Mouse (Mus musculus): ENCODE measurements around the gene Cfap65. TPM values are rescaled to one million over a fixed set of nuclear protein-coding genes. Genes with fewer than 3 reads are reported as not detected.
A peak's percentile ranks its signal among the peaks of the same experiment; 100 is the strongest.

Cfap65 gene
- polyA plus RNA-seq, 1 experiment from 2014 or later: 0.27 TPM

MicroRNAs encoded within 50 kb of the gene (microRNA counts, 519-probe panel; counts per million panel counts)
- 3,979 counts per million, percentile 60 among the panel's probes with 10 or more counts for microRNA mmu-miR-375

Small RNAs within 50 kb of the gene (microRNA-seq; reads per million reads assigned to microRNA genes)
- gene Mir375: 4,476 reads per million, percentile 90 among the genes with 10 or more reads in this experiment

Other genes starting within 250 kb of the Cfap65 start
- 6.4 and 8.9 TPM in 2 replicates for gene Cyp27a1, start 222.0 kb downstream of the Cfap65 start, polyA plus RNA-seq (2014; fragmentation: Nextera tagmentation; extraction: Ambion mirVana)
- gene Prkag3, start 186.4 kb downstream of the Cfap65 start, polyA plus RNA-seq (2014; fragmentation: Nextera tagmentation; extraction: Ambion mirVana): 0.09 TPM in 2 replicates
- gene Wnt6, start 163.7 kb downstream of the Cfap65 start, polyA plus RNA-seq (2014; fragmentation: Nextera tagmentation; extraction: Ambion mirVana): 0.22 and 0.31 TPM in 2 replicates
- gene Wnt10a, start 144.1 kb downstream of the Cfap65 start, polyA plus RNA-seq (2014; fragmentation: Nextera tagmentation; extraction: Ambion mirVana): 0.26 and 0.30 TPM in 2 replicates
- 0.28 and 0.36 TPM in 2 replicates for gene Cdk5r2, start 80.7 kb downstream of the Cfap65 start, polyA plus RNA-seq (2014; fragmentation: Nextera tagmentation; extraction: Ambion mirVana)
- 0.55 and 1.4 TPM in 2 replicates for gene Fev, start 50.2 kb downstream of the Cfap65 start, polyA plus RNA-seq (2014; fragmentation: Nextera tagmentation; extraction: Ambion mirVana)
- gene Cryba2, start 42.5 kb downstream of the Cfap65 start, polyA plus RNA-seq (2014; fragmentation: Nextera tagmentation; extraction: Ambion mirVana): 2.5 TPM in 1 of 2 replicates, not detected in the other
- 28.8 and 33.7 TPM in 2 replicates for gene Ihh, start 16.1 kb upstream of the Cfap65 start, polyA plus RNA-seq (2014; fragmentation: Nextera tagmentation; extraction: Ambion mirVana)
- gene Nhej1, start 189.6 kb upstream of the Cfap65 start, polyA plus RNA-seq (2014; fragmentation: Nextera tagmentation; extraction: Ambion mirVana): 8.3 and 10.5 TPM in 2 replicates
- gene Slc23a3, start 198.3 kb upstream of the Cfap65 start, polyA plus RNA-seq (2014; fragmentation: Nextera tagmentation; extraction: Ambion mirVana): 1.4 and 1.8 TPM in 2 replicates
- gene Cnppd1, start 207.1 kb upstream of the Cfap65 start, polyA plus RNA-seq (2014; fragmentation: Nextera tagmentation; extraction: Ambion mirVana): 41.6 and 41.7 TPM in 2 replicates
- 50.1 and 51.1 TPM in 2 replicates for gene Retreg2, start 207.2 kb upstream of the Cfap65 start, polyA plus RNA-seq (2014; fragmentation: Nextera tagmentation; extraction: Ambion mirVana)
- gene Zfand2b, start 233.0 kb upstream of the Cfap65 start, polyA plus RNA-seq (2014; fragmentation: Nextera tagmentation; extraction: Ambion mirVana): 36.5 and 38.8 TPM in 2 replicates
- 17.8 and 21.7 TPM in 2 replicates for gene Abcb6, start 244.8 kb upstream of the Cfap65 start, polyA plus RNA-seq (2014; fragmentation: Nextera tagmentation; extraction: Ambion mirVana)

All from intestine, embryonic 14.5 days (tissue).